Mouse (Mus musculus) liver, adult 10 weeks (tissue): ENCODE data around the gene Hist1h1c. TPM values are rescaled to one million over a fixed set of nuclear protein-coding genes. Genes with fewer than 3 reads are reported as not detected.

Experiments
- polyA plus RNA-seq: library from polyadenylated mRNA; stranded (reverse); fragments of 350-450 nt; fragmentation: Illumina TruSeq; extraction: RNeasy Lipid Tissue Mini Kit (QIAGEN cat#74804); gene quantifications from one replicate; pipeline ENCODE4 v1.2.3, GENCODE M21; 2014; ENCODE audit warnings: low read depth, low replicate concordance

The Hist1h1c gene
- polyA plus RNA-seq, 1 experiment from 2014 or later: 9.8 TPM

Other genes starting within 250 kb of the Hist1h1c start
- gene Btn2a2, start 250.0 kb upstream of the Hist1h1c start, polyA plus RNA-seq: not detected
- not detected for gene Hist1h4h, start 207.8 kb upstream of the Hist1h1c start, polyA plus RNA-seq
- not detected for gene Hist1h2af, start 204.9 kb upstream of the Hist1h1c start, polyA plus RNA-seq
- gene Hist1h3g, start 203.4 kb upstream of the Hist1h1c start, polyA plus RNA-seq: not detected
- gene Hist1h2bh, start 195.4 kb upstream of the Hist1h1c start, polyA plus RNA-seq: 0.37 TPM
- not detected for gene Hist1h3f, start 194.8 kb upstream of the Hist1h1c start, polyA plus RNA-seq
- gene Hist1h4f, start 187.2 kb upstream of the Hist1h1c start, polyA plus RNA-seq: not detected
- 0.19 TPM for gene Hist1h1d, start 185.5 kb upstream of the Hist1h1c start, polyA plus RNA-seq
- gene Hist1h3e, start 176.4 kb upstream of the Hist1h1c start, polyA plus RNA-seq: not detected
- gene Hist1h2ae, start 167.6 kb upstream of the Hist1h1c start, polyA plus RNA-seq: not detected
- gene Hist1h2bg, start 167.4 kb upstream of the Hist1h1c start, polyA plus RNA-seq: not detected
- gene Hist1h2bf, start 164.6 kb upstream of the Hist1h1c start, polyA plus RNA-seq: not detected
- not detected for gene Hist1h2ad, start 164.4 kb upstream of the Hist1h1c start, polyA plus RNA-seq
- gene Hist1h3d, start 163.0 kb upstream of the Hist1h1c start, polyA plus RNA-seq: not detected
- not detected for gene Hist1h4d, start 157.2 kb upstream of the Hist1h1c start, polyA plus RNA-seq
- 0.95 TPM for gene Hist1h2be, start 117.7 kb upstream of the Hist1h1c start, polyA plus RNA-seq
- 0.45 TPM for gene Hist1h1e, start 116.2 kb upstream of the Hist1h1c start, polyA plus RNA-seq
- gene Hist1h2ac, start 54.9 kb upstream of the Hist1h1c start, polyA plus RNA-seq: 0.56 TPM
- gene Hist1h2bc, start 54.6 kb upstream of the Hist1h1c start, polyA plus RNA-seq: 195 TPM
- gene Hist1h1t, start 43.0 kb upstream of the Hist1h1c start, polyA plus RNA-seq: not detected
- 0.72 TPM for gene Hist1h4c, start 40.4 kb upstream of the Hist1h1c start, polyA plus RNA-seq
- gene Hfe, start 28.0 kb upstream of the Hist1h1c start, polyA plus RNA-seq: 40.9 TPM
- not detected for gene Hist1h3c, start 6.8 kb downstream of the Hist1h1c start, polyA plus RNA-seq
- gene Hist1h2bb, start 7.9 kb downstream of the Hist1h1c start, polyA plus RNA-seq: not detected
- gene Hist1h2ab, start 12.3 kb downstream of the Hist1h1c start, polyA plus RNA-seq: not detected
- gene Hist1h3b, start 13.5 kb downstream of the Hist1h1c start, polyA plus RNA-seq: not detected
- gene Hist1h4b, start 18.2 kb downstream of the Hist1h1c start, polyA plus RNA-seq: not detected
- gene Hist1h4a, start 22.4 kb downstream of the Hist1h1c start, polyA plus RNA-seq: not detected
- not detected for gene Hist1h3a, start 23.6 kb downstream of the Hist1h1c start, polyA plus RNA-seq
- not detected for gene Hist1h1a, start 24.9 kb downstream of the Hist1h1c start, polyA plus RNA-seq
- not detected for gene Trim38, start 31.1 kb downstream of the Hist1h1c start, polyA plus RNA-seq
- gene Slc17a2, start 68.2 kb downstream of the Hist1h1c start, polyA plus RNA-seq: 190 TPM
- 119 TPM for gene Slc17a3, start 100.6 kb downstream of the Hist1h1c start, polyA plus RNA-seq
- gene Slc17a1, start 128.9 kb downstream of the Hist1h1c start, polyA plus RNA-seq: 23.6 TPM
- gene Slc17a4, start 176.2 kb downstream of the Hist1h1c start, polyA plus RNA-seq: 62.2 TPM
- not detected for gene Hist1h2ba, start 195.3 kb downstream of the Hist1h1c start, polyA plus RNA-seq
- not detected for gene Hist1h2aa, start 195.7 kb downstream of the Hist1h1c start, polyA plus RNA-seq